Mouse (Mus musculus) hindbrain, embryonic 13.5 days (tissue): ENCODE data around the gene Sorbs1. TPM values are rescaled to one million over a fixed set of nuclear protein-coding genes. Genes with fewer than 3 reads are reported as not detected.

Experiments
- ATAC-seq: fragments of 200-750 bp; cut with Nextera tagmentation; 2 replicates; pipeline ENCODE4 v1.8.0; 2017; ENCODE audit warnings: moderate TSS enrichment; ENCODE audit not compliant: low FRiP score
- H3K27ac ChIP-seq: fragments of 300-500 bp; sonication (generic); 2 replicates; pipeline ENCODE4 v1.5.1; 2015; ENCODE audit warnings: inconsistent platforms, mild to moderate bottlenecking, moderate library complexity
- H3K27me3 ChIP-seq: fragments of 300-500 bp; sonication (generic); 2 replicates; pipeline ENCODE4 v1.6.1; 2015; ENCODE audit warnings: mild to moderate bottlenecking, inconsistent platforms
- H3K36me3 ChIP-seq: fragments of 300-500 bp; sonication (generic); 2 replicates; pipeline ENCODE4 v1.6.1; 2015; ENCODE audit warnings: mild to moderate bottlenecking, inconsistent platforms
- H3K4me1 ChIP-seq: fragments of 300-500 bp; sonication (generic); replicated peaks from 2 replicates; pipeline ENCODE4 v1.6.1; 2015; ENCODE audit warnings: inconsistent platforms
- H3K4me2 ChIP-seq: fragments of 300-500 bp; sonication (generic); 2 replicates; pipeline ENCODE4 v1.6.1; 2015; ENCODE audit warnings: inconsistent platforms, mild to moderate bottlenecking, moderate library complexity
- H3K4me3 ChIP-seq: fragments of 300-500 bp; sonication (generic); 2 replicates; pipeline ENCODE4 v1.5.1; 2015; ENCODE audit warnings: mild to moderate bottlenecking, inconsistent platforms
- H3K9ac ChIP-seq: fragments of 300-500 bp; sonication (generic); 2 replicates; pipeline ENCODE4 v1.6.1; 2015; ENCODE audit warnings: mild to moderate bottlenecking, inconsistent platforms
- H3K9me3 ChIP-seq: fragments of 300-500 bp; sonication (generic); 2 replicates; pipeline ENCODE4 v1.6.1; 2016; ENCODE audit warnings: inconsistent platforms
- WGBS: fragments of 180-500 bp; shearing (Covaris S2); methylation state at CpG from one replicate; pipeline ENCODE4 v1.1.7; 2015; 5-methylcytosine and 5-hydroxymethylcytosine counted together
- polyA plus RNA-seq: library from polyadenylated mRNA; unstranded; fragments of >200 nt; fragmentation: Nextera tagmentation; extraction: Ambion mirVana; gene quantifications from 2 replicates; pipeline ENCODE4 v1.2.1, GENCODE M21; 2015

The Sorbs1 gene
- polyA plus RNA-seq, 1 experiment from 2014 or later = 100 TPM

GRCm38 (mm10) chr19:40467810-40468209 lies 45.8 kb downstream of the Sorbs1 start:
- Histone ChIP-seq H3K4me3 (no peak overlapping the region), H3K9ac (no peak overlapping the region), H3K27ac (no peak overlapping the region), H3K27me3 (no peaks in the 10 kb centered on the region), H3K4me1 (peaks cover 50% of the 10 kb centered on the region), H3K4me2 (no peak overlapping the region), H3K36me3 (peaks cover 4% of the 10 kb centered on the region; the same call in 1 of the 2 replicates), H3K9me3 (no peaks in the 10 kb centered on the region)
- ATAC-seq = no peak
- WGBS = 86% methylated on average over 9 of the region's 9 CpGs

- no peak for ATAC-seq
- Histone ChIP-seq H3K9me3 (no peaks in the 10 kb centered on the region), H3K9ac (no peak overlapping the region), H3K4me1 (peaks cover 50% of the 10 kb centered on the region), H3K4me3 (no peak overlapping the region), H3K27ac (peak overlapping the region; percentile 35; the same call in 1 of the 2 replicates), H3K36me3 (peaks cover 4% of the 10 kb centered on the region; the same call in 1 of the 2 replicates), H3K27me3 (no peaks in the 10 kb centered on the region), H3K4me2 (no peak overlapping the region)
- WGBS = 11% methylated on average over 3 of the region's 3 CpGs
Measured at GRCm38 (mm10) chr19:40465339-40465738, 48.2 kb downstream of the Sorbs1 start.

GRCm38 (mm10) chr19:40464408-40464807 lies 49.2 kb downstream of the Sorbs1 start:
- H3K36me3 ChIP-seq = peaks cover 4% of the 10 kb centered on the region; the same call in 1 of the 2 replicates
- no peak overlapping the region for H3K27ac ChIP-seq
- no peak for ATAC-seq
- H3K9me3 ChIP-seq = no peaks in the 10 kb centered on the region
- no peaks in the 10 kb centered on the region for H3K27me3 ChIP-seq
- 92% methylated on average over 9 of the region's 9 CpGs for WGBS
- no peak overlapping the region for H3K4me2 ChIP-seq
- no peak overlapping the region for H3K4me3 ChIP-seq
- no peak overlapping the region for H3K9ac ChIP-seq
- peaks cover 47% of the 10 kb centered on the region for H3K4me1 ChIP-seq

- Histone ChIP-seq H3K27ac (no peak overlapping the region), H3K4me1 (peaks cover 51% of the 10 kb centered on the region), H3K36me3 (no peaks in the 10 kb centered on the region; the same call in 1 of the 2 replicates), H3K4me3 (no peak overlapping the region), H3K9me3 (no peaks in the 10 kb centered on the region), H3K27me3 (no peaks in the 10 kb centered on the region), H3K4me2 (no peak overlapping the region), H3K9ac (no peak overlapping the region)
- whole genome bisulfite sequencing = 74% methylated on average over 6 of the region's 6 CpGs
- ATAC-seq = no peak
Measured at GRCm38 (mm10) chr19:40462892-40463291, 50.7 kb downstream of the Sorbs1 start.

GRCm38 (mm10) chr19:40462481-40462880 lies 51.1 kb downstream of the Sorbs1 start:
- 78% methylated on average over 2 of the region's 2 CpGs for WGBS
- H3K4me1 ChIP-seq = peaks cover 47% of the 10 kb centered on the region

GRCm38 (mm10) chr19:40461662-40462061 lies 51.9 kb downstream of the Sorbs1 start:
- H3K4me3 ChIP-seq = no peak overlapping the region
- WGBS = 80% methylated on average over 1 of the region's 1 CpGs

More at GRCm38 (mm10) chr19:40462481-40462880, 51.1 kb downstream of the Sorbs1 start:
- Histone ChIP-seq H3K4me2 (no peak overlapping the region), H3K27me3 (no peaks in the 10 kb centered on the region), H3K9me3 (no peaks in the 10 kb centered on the region), H3K36me3 (no peaks in the 10 kb centered on the region; the same call in 1 of the 2 replicates), H3K27ac (no peak overlapping the region), H3K4me3 (no peak overlapping the region), H3K9ac (no peak overlapping the region)
- no peak for ATAC-seq

GRCm38 (mm10) chr19:40460854-40461490 lies 52.6 kb downstream of the Sorbs1 start:
- no peak overlapping the region for H3K4me3 ChIP-seq
- H3K4me1 ChIP-seq = peaks cover 46% of the 10 kb centered on the region
- no peaks in the 10 kb centered on the region for H3K36me3 ChIP-seq
- peak overlapping the region; percentile 24; the same call in 1 of the 2 replicates for H3K9ac ChIP-seq
- H3K27me3 ChIP-seq = no peaks in the 10 kb centered on the region
- no peak overlapping the region for H3K4me2 ChIP-seq
- WGBS = 44% methylated on average over 9 of the region's 9 CpGs
- peak overlapping the region; percentile 52; the same call in 1 of the 2 replicates for H3K27ac ChIP-seq
- no peak for ATAC-seq
- H3K9me3 ChIP-seq = no peaks in the 10 kb centered on the region

More at GRCm38 (mm10) chr19:40461662-40462061, 51.9 kb downstream of the Sorbs1 start:
- no peaks in the 10 kb centered on the region for H3K27me3 ChIP-seq
- ATAC-seq = no peak
- H3K9ac ChIP-seq = no peak overlapping the region
- no peaks in the 10 kb centered on the region for H3K9me3 ChIP-seq
- no peaks in the 10 kb centered on the region for H3K36me3 ChIP-seq
- no peak overlapping the region for H3K4me2 ChIP-seq
- H3K4me1 ChIP-seq = peaks cover 47% of the 10 kb centered on the region
- no peak overlapping the region for H3K27ac ChIP-seq

- 47% methylated on average over 1 of the region's 1 CpGs for WGBS
- ATAC-seq = 0 out of 2 replicates have a peak, but pooled peaks have one; percentile 40
Measured at GRCm38 (mm10) chr19:40459338-40459737, 54.2 kb downstream of the Sorbs1 start.

GRCm38 (mm10) chr19:40458806-40459205 lies 54.8 kb downstream of the Sorbs1 start:
- no peak for ATAC-seq

More at GRCm38 (mm10) chr19:40459338-40459737, 54.2 kb downstream of the Sorbs1 start:
- Histone ChIP-seq H3K27ac (peak overlapping the region; percentile 62), H3K4me1 (peaks cover 30% of the 10 kb centered on the region), H3K9ac (no peak overlapping the region), H3K36me3 (no peaks in the 10 kb centered on the region), H3K27me3 (no peaks in the 10 kb centered on the region), H3K4me2 (no peak overlapping the region), H3K9me3 (no peaks in the 10 kb centered on the region), H3K4me3 (no peak overlapping the region)

GRCm38 (mm10) chr19:40455248-40455647 lies 58.3 kb downstream of the Sorbs1 start:
- H3K4me2 ChIP-seq = no peak overlapping the region
- no peak for ATAC-seq
- WGBS = 95% methylated on average over 4 of the region's 4 CpGs

More at GRCm38 (mm10) chr19:40458806-40459205, 54.8 kb downstream of the Sorbs1 start:
- Histone ChIP-seq H3K27me3 (no peaks in the 10 kb centered on the region), H3K4me3 (no peak overlapping the region), H3K27ac (peak overlapping the region; percentile 62), H3K9ac (no peak overlapping the region), H3K4me1 (peaks cover 29% of the 10 kb centered on the region), H3K36me3 (no peaks in the 10 kb centered on the region), H3K4me2 (no peak overlapping the region), H3K9me3 (no peaks in the 10 kb centered on the region)
- WGBS = 74% methylated on average over 3 of the region's 3 CpGs

GRCm38 (mm10) chr19:40454096-40454495 lies 59.5 kb downstream of the Sorbs1 start:
- Histone ChIP-seq H3K4me3 (no peak overlapping the region), H3K9me3 (no peaks in the 10 kb centered on the region), H3K27me3 (no peaks in the 10 kb centered on the region), H3K4me1 (peaks cover 8% of the 10 kb centered on the region), H3K9ac (no peak overlapping the region), H3K36me3 (peaks cover 7% of the 10 kb centered on the region; the same call in 1 of the 2 replicates), H3K27ac (no peak overlapping the region), H3K4me2 (no peak overlapping the region)
- WGBS = 90% methylated on average over 4 of the region's 4 CpGs
- ATAC-seq = no peak

More at GRCm38 (mm10) chr19:40455248-40455647, 58.3 kb downstream of the Sorbs1 start:
- H3K27me3 ChIP-seq = no peaks in the 10 kb centered on the region
- H3K27ac ChIP-seq = no peak overlapping the region
- no peaks in the 10 kb centered on the region for H3K36me3 ChIP-seq
- H3K9ac ChIP-seq = no peak overlapping the region
- H3K4me1 ChIP-seq = peaks cover 13% of the 10 kb centered on the region
- no peak overlapping the region for H3K4me3 ChIP-seq
- H3K9me3 ChIP-seq = no peaks in the 10 kb centered on the region

GRCm38 (mm10) chr19:40452201-40452600 lies 61.4 kb downstream of the Sorbs1 start:
- WGBS = 96% methylated on average over 2 of the region's 2 CpGs
- Histone ChIP-seq H3K4me1 (no peaks in the 10 kb centered on the region), H3K27ac (no peak overlapping the region), H3K9me3 (no peaks in the 10 kb centered on the region), H3K27me3 (no peaks in the 10 kb centered on the region), H3K4me2 (no peak overlapping the region), H3K4me3 (no peak overlapping the region), H3K36me3 (peaks cover 15% of the 10 kb centered on the region), H3K9ac (no peak overlapping the region)
- no peak for ATAC-seq

GRCm38 (mm10) chr19:40451307-40451706 lies 62.3 kb downstream of the Sorbs1 start:
- no peak overlapping the region for H3K4me2 ChIP-seq
- no peak overlapping the region for H3K27ac ChIP-seq
- no peaks in the 10 kb centered on the region for H3K4me1 ChIP-seq
- H3K27me3 ChIP-seq = no peaks in the 10 kb centered on the region
- 94% methylated on average over 6 of the region's 6 CpGs for WGBS
- no peak for ATAC-seq
- no peaks in the 10 kb centered on the region for H3K9me3 ChIP-seq
- peaks cover 21% of the 10 kb centered on the region for H3K36me3 ChIP-seq
- no peak overlapping the region for H3K4me3 ChIP-seq
- no peak overlapping the region for H3K9ac ChIP-seq
